Mouse (Mus musculus): Measurements from ENCODE around the gene Pla2g4f. TPM values are rescaled to one million over a fixed set of nuclear protein-coding genes. Genes with fewer than 3 reads are reported as not detected.

Gene Pla2g4f
- total RNA-seq (2023), result 0.40 TPM

GRCm38 (mm10) chr2:120313976-120314375, at the start of gene Pla2g4f:
Pla2g4f (minus strand) TSS chr2:120314165.

GRCm38 (mm10) chr2:120352682-120353646, 39.0 kb upstream of the Pla2g4f start, which contains the start of gene Vps39:
Vps39 (minus strand) TSS chr2:120353137.

GRCm38 (mm10) chr2:120288995-120289394, 25.0 kb downstream of the Pla2g4f start, which contains the start of gene Pla2g4d:
Pla2g4d (minus strand) TSS chr2:120289197.

Other genes with a start within 250 kb of the Pla2g4f start
- 15.2 TPM for gene Ehd4, start 159.6 kb downstream of the Pla2g4f start, total RNA-seq (2023)
- gene Pla2g4e, start 68.8 kb downstream of the Pla2g4f start, total RNA-seq (2023), result not detected
- gene Pla2g4d, start 25.0 kb downstream of the Pla2g4f start, total RNA-seq (2023), result not detected
- 68.3 TPM for gene Vps39, start 39.0 kb upstream of the Pla2g4f start, total RNA-seq (2023)
- gene Ganc, start 89.7 kb upstream of the Pla2g4f start, total RNA-seq (2023), result 15.9 TPM
- 56.6 TPM for gene Tmem87a, start 89.9 kb upstream of the Pla2g4f start, total RNA-seq (2023)
- gene Capn3, start 141.9 kb upstream of the Pla2g4f start, total RNA-seq (2023), result 0.77 TPM
- 75.1 TPM for gene Zfp106, start 249.7 kb upstream of the Pla2g4f start, total RNA-seq (2023)